Mouse (Mus musculus): ENCODE measurements at regions not wholly inside any gene's neighbourhood (a gene's known extent, or its start where the extent isn't known, plus 50 kb on each side); places are given as distances from the start of the nearest gene placed in this dataset.

DNA sequence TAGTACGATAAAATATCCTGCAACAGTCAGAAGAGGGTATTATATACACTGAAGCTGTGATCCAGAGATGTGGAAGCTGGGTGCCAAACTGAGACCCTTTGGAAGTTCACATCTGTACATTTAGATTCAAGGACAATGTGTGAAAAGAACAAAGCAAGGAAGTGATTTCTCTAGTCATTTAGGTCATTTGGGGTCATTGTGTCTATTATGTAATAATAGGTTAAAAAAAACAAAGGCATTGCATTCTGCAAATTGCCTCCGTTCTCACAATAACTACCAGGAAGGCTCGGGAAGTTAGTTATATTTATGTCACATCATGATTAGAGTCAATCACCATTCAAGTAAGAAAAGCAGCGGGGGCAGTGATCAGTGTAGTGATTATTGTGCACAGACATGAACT lies 563.3 kb downstream of the Trim52 start:
- Histone ChIP-seq H3K4me3 (ENCODE audit: insufficient read depth in 1 of 2, low read depth in 1 of 2, low read length in 2 of 2, poor library complexity in 1 of 2, severe bottlenecking in 1 of 2) (no peak overlapping the region), H3K36me3 (ENCODE audit: control insufficient read depth, insufficient read depth, low read length, poor library complexity, severe bottlenecking) (no peaks in the 10 kb centered on the region), H3K9ac (ENCODE audit: insufficient read depth, low read depth, low read length, poor library complexity, severe bottlenecking) (no peak overlapping the region), H3K9me3 (ENCODE audit: control insufficient read depth, insufficient read depth, low read depth, low read length) (no peaks in the 10 kb centered on the region), H3K27ac (ENCODE audit: insufficient read depth, low read depth, low read length, poor library complexity, severe bottlenecking) (no peak overlapping the region), H3K4me1 (ENCODE audit: control insufficient read depth in 2 of 2, insufficient read depth in 2 of 2, low read length in 2 of 2, poor library complexity in 1 of 2) (no peaks in the 10 kb centered on the region)
- no peak for DNase-seq (ENCODE audit: low read depth, low spot score)
- no peak for TF ChIP-seq HCFC1 (IDR thresholded peaks at IDR 0.05; ENCODE audit: borderline replicate concordance, insufficient read depth, low read length)
- in situ Hi-C loops (cut with MboI; ENCODE audit: low sequenced_read_pairs in 2 of 2, unreplicated experiment in 2 of 2): no loop called here

DNA sequence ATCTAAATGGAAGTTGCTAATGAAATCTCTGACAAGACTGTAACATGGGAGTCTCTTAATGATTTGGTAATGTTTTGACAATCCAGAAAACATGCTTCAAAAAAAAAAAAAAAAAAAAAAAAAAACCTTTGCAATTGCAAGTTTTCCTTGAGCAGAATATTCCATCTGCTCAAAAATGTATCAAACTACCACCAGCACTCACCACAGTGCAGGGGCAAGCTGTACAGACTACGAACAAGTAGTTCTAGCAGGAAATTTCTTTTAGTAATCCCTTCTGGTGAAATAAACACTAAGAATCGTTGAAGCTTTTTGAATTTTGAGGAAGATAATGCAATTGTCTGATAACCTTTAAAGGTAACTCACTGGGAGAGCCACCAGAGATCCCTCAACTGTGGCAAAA lies 572.0 kb downstream of the Trim52 start:
- Histone ChIP-seq H3K4me1 (ENCODE audit: control insufficient read depth in 2 of 2, insufficient read depth in 2 of 2, low read length in 2 of 2, poor library complexity in 1 of 2) (no peaks in the 10 kb centered on the region), H3K27ac (ENCODE audit: insufficient read depth, low read depth, low read length, poor library complexity, severe bottlenecking) (no peak overlapping the region), H3K9me3 (ENCODE audit: control insufficient read depth, insufficient read depth, low read depth, low read length) (no peaks in the 10 kb centered on the region), H3K4me3 (ENCODE audit: insufficient read depth in 1 of 2, low read depth in 1 of 2, low read length in 2 of 2, poor library complexity in 1 of 2, severe bottlenecking in 1 of 2) (no peak overlapping the region), H3K9ac (ENCODE audit: insufficient read depth, low read depth, low read length, poor library complexity, severe bottlenecking) (no peak overlapping the region), H3K36me3 (ENCODE audit: control insufficient read depth, insufficient read depth, low read length, poor library complexity, severe bottlenecking) (no peaks in the 10 kb centered on the region)
- TF ChIP-seq ZC3H11A (IDR thresholded peaks at IDR 0.05; ENCODE audit: borderline replicate concordance, low read depth, low read length) (no peak), CHD2 (IDR thresholded peaks at IDR 0.05; ENCODE audit: low read depth, low read length) (no peak), ZNF384 (IDR thresholded peaks at IDR 0.05; ENCODE audit: low read depth, low read length) (no peak), HCFC1 (IDR thresholded peaks at IDR 0.05; ENCODE audit: borderline replicate concordance, insufficient read depth, low read length) (no peak), MAFK (IDR thresholded peaks at IDR 0.05; ENCODE audit: insufficient read depth, low read depth, low read length) (no peak)
- in situ Hi-C loops (cut with MboI; ENCODE audit: low sequenced_read_pairs in 2 of 2, unreplicated experiment in 2 of 2): no loop called here
- DNase-seq (ENCODE audit: low read depth, low spot score): no peak

DNA sequence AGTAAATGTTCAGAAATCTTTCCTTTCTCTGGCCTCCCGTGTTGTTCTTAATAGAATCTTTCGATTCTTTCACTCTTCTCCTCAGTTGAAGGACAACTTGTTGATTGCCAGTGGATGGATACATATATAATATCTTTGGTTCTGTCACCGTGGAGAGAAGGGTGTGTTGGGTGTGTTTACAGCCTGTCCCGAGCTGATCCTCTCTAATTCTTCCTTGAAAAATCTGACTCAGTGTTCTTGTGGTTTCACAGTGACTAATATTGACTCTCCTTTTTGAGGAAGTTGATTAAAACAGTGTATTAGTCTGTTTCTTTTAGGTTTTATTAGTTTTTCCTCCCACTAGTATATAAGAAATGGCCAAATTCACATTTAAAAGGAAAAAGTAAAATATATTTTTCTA lies 575.2 kb downstream of the Trim52 start:
- Histone ChIP-seq H3K9me3 (ENCODE audit: control insufficient read depth, insufficient read depth, low read depth, low read length) (no peaks in the 10 kb centered on the region), H3K36me3 (ENCODE audit: control insufficient read depth, insufficient read depth, low read length, poor library complexity, severe bottlenecking) (no peaks in the 10 kb centered on the region), H3K27ac (ENCODE audit: insufficient read depth, low read depth, low read length, poor library complexity, severe bottlenecking) (no peak overlapping the region), H3K4me3 (ENCODE audit: insufficient read depth in 1 of 2, low read depth in 1 of 2, low read length in 2 of 2, poor library complexity in 1 of 2, severe bottlenecking in 1 of 2) (no peak overlapping the region), H3K9ac (ENCODE audit: insufficient read depth, low read depth, low read length, poor library complexity, severe bottlenecking) (no peak overlapping the region), H3K4me1 (ENCODE audit: control insufficient read depth in 2 of 2, insufficient read depth in 2 of 2, low read length in 2 of 2, poor library complexity in 1 of 2) (no peaks in the 10 kb centered on the region)
- in situ Hi-C loops (cut with MboI; ENCODE audit: low sequenced_read_pairs in 2 of 2, unreplicated experiment in 2 of 2): no loop called here
- TF ChIP-seq HCFC1 (IDR thresholded peaks at IDR 0.05; ENCODE audit: borderline replicate concordance, insufficient read depth, low read length): no peak
- TF ChIP-seq MAFK (IDR thresholded peaks at IDR 0.05; ENCODE audit: insufficient read depth, low read depth, low read length): no peak
- no peak for TF ChIP-seq ZNF384 (IDR thresholded peaks at IDR 0.05; ENCODE audit: low read depth, low read length)
- DNase-seq (ENCODE audit: low read depth, low spot score): no peak

DNA sequence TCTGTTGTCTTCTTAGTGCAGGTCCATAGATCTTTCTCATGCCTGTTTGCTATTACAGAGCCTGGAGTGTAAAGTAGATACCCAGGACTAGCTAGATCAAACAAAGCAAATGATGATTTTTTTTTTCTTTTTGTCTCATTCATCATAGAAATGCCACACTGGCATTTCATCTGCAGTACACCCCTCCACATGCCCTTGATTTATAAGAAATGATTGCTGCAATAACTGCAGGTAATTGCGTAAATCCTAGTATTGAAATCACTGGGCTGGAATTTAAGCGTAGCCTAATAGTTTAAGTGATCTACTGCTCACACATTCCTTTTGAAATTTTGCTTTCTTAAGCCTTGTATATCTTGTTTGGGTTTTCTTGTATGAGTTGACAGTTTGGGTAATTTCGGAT lies 581.4 kb downstream of the Trim52 start:
- no peak for DNase-seq (ENCODE audit: low read depth, low spot score)
- Histone ChIP-seq H3K4me3 (ENCODE audit: insufficient read depth in 1 of 2, low read depth in 1 of 2, low read length in 2 of 2, poor library complexity in 1 of 2, severe bottlenecking in 1 of 2) (no peak overlapping the region), H3K4me1 (ENCODE audit: control insufficient read depth in 2 of 2, insufficient read depth in 2 of 2, low read length in 2 of 2, poor library complexity in 1 of 2) (no peaks in the 10 kb centered on the region), H3K9me3 (ENCODE audit: control insufficient read depth, insufficient read depth, low read depth, low read length) (no peaks in the 10 kb centered on the region), H3K27ac (ENCODE audit: insufficient read depth, low read depth, low read length, poor library complexity, severe bottlenecking) (no peak overlapping the region), H3K36me3 (ENCODE audit: control insufficient read depth, insufficient read depth, low read length, poor library complexity, severe bottlenecking) (no peaks in the 10 kb centered on the region), H3K9ac (ENCODE audit: insufficient read depth, low read depth, low read length, poor library complexity, severe bottlenecking) (no peak overlapping the region)
- no peak for TF ChIP-seq CHD2 (IDR thresholded peaks at IDR 0.05; ENCODE audit: low read depth, low read length)
- no peak for TF ChIP-seq MAFK (IDR thresholded peaks at IDR 0.05; ENCODE audit: insufficient read depth, low read depth, low read length)
- no peak for TF ChIP-seq ZNF384 (IDR thresholded peaks at IDR 0.05; ENCODE audit: low read depth, low read length)
- TF ChIP-seq HCFC1 (IDR thresholded peaks at IDR 0.05; ENCODE audit: borderline replicate concordance, insufficient read depth, low read length): no peak
- TF ChIP-seq ZC3H11A (IDR thresholded peaks at IDR 0.05; ENCODE audit: borderline replicate concordance, low read depth, low read length): no peak
- in situ Hi-C loops (cut with MboI; ENCODE audit: low sequenced_read_pairs in 2 of 2, unreplicated experiment in 2 of 2): no loop called here

DNA sequence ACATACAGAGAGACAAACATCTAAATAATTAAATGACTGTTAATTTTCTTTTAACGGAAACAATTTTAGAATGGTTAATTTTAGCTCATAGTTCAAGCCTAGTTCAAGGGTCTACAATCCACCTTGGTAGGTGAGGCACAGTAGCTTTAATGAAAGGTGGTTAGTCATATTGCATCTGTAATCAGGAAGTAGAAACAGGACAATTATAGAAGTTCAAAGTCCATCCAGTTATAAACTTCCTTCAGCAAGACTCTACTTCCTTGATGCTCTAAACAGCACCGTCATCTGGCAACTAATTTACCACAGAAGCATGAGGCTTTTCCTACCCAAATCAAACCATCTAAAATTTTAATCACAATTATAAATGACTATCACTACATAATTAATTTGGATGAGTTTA lies 608.0 kb downstream of the Trim52 start:
- Histone ChIP-seq H3K27ac (ENCODE audit: insufficient read depth, low read depth, low read length, poor library complexity, severe bottlenecking) (no peak overlapping the region), H3K9me3 (ENCODE audit: control insufficient read depth, insufficient read depth, low read depth, low read length) (no peaks in the 10 kb centered on the region), H3K4me3 (ENCODE audit: insufficient read depth in 1 of 2, low read depth in 1 of 2, low read length in 2 of 2, poor library complexity in 1 of 2, severe bottlenecking in 1 of 2) (no peak overlapping the region), H3K4me1 (ENCODE audit: control insufficient read depth in 2 of 2, insufficient read depth in 2 of 2, low read length in 2 of 2, poor library complexity in 1 of 2) (no peaks in the 10 kb centered on the region), H3K36me3 (ENCODE audit: control insufficient read depth, insufficient read depth, low read length, poor library complexity, severe bottlenecking) (no peaks in the 10 kb centered on the region), H3K9ac (ENCODE audit: insufficient read depth, low read depth, low read length, poor library complexity, severe bottlenecking) (no peak overlapping the region)
- no peak for DNase-seq (ENCODE audit: low read depth, low spot score)
- in situ Hi-C loops (cut with MboI; ENCODE audit: low sequenced_read_pairs in 2 of 2, unreplicated experiment in 2 of 2): no loop called here
- TF ChIP-seq ZNF384 (IDR thresholded peaks at IDR 0.05; ENCODE audit: low read depth, low read length): no peak
- no peak for TF ChIP-seq HCFC1 (IDR thresholded peaks at IDR 0.05; ENCODE audit: borderline replicate concordance, insufficient read depth, low read length)
- no peak for TF ChIP-seq CHD2 (IDR thresholded peaks at IDR 0.05; ENCODE audit: low read depth, low read length)
- TF ChIP-seq ZC3H11A (IDR thresholded peaks at IDR 0.05; ENCODE audit: borderline replicate concordance, low read depth, low read length): no peak
- TF ChIP-seq MAFK (IDR thresholded peaks at IDR 0.05; ENCODE audit: insufficient read depth, low read depth, low read length): no peak

Measured in ES-E14 (cell line).